Mouse (Mus musculus) adrenal gland, adult 10 weeks (tissue): ENCODE results near the gene Krtap3-3. TPM values are rescaled to one million over a fixed set of nuclear protein-coding genes. Genes with fewer than 3 reads are reported as not detected.

Experiments
- polyA plus RNA-seq: library from polyadenylated mRNA; stranded (reverse); fragments of 350-450 nt; fragmentation: Illumina TruSeq; extraction: RNeasy Lipid Tissue Mini Kit (QIAGEN cat#74804); gene quantifications from one replicate; pipeline ENCODE4 v1.2.3, GENCODE M21; 2014; ENCODE audit warnings: low read depth, low replicate concordance

Gene Krtap3-3
- polyA plus RNA-seq = not detected

DNA sequence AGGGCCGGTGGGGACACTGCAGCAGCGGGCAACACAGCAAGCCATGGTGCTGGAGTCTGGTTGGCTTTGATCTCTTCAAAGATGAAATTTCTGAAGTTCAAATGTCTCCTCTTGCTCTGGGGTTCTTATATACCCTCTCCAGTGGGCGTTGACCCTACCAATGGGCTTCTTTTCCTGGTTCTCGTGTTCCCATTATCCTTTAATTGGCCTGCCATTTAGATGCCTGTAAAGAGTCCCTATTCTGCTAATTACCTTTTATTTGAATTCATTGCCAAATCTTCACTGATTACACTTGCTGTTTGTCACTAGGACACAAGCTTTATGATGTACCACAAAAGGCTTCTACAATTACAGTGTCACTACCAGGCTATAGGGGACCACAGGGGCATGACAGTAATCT is at the start of gene Krtap3-3:
TSS of gene Krtap3-3 (minus strand) at position 101 of the 400 bp plus-strand sequence.

GRCm38 (mm10) chr11:99597742-99598141 is 47.1 kb upstream of the Krtap3-3 start, which contains the start of gene Krtap9-3:
Gene Krtap9-3 (minus strand): TSS chr11:99598105.

DNA sequence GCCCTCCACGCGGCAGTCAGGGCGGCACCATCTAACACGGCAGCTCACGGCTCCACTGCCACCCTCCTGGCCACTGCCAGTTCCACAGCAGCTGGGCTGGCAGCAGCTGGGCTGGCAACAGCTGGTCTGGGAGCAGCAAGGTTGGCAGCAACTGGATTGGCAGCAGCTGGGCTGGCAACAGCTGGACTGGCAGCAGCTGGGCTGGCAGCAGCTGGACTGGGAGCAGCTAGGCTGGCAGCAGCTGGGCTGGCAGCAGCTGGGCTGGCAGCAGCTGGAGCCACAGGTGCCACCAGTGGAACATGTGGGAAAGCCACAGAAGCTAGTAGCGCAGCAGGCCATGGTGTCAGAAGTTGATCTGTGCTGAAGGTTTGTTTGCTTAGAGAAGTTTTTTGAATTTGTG is 40.3 kb upstream of the Krtap3-3 start, which contains the start of gene Krtap1-3:
TSS of gene Krtap1-3 (minus strand) at position 359 of the 400 bp plus-strand sequence.

DNA sequence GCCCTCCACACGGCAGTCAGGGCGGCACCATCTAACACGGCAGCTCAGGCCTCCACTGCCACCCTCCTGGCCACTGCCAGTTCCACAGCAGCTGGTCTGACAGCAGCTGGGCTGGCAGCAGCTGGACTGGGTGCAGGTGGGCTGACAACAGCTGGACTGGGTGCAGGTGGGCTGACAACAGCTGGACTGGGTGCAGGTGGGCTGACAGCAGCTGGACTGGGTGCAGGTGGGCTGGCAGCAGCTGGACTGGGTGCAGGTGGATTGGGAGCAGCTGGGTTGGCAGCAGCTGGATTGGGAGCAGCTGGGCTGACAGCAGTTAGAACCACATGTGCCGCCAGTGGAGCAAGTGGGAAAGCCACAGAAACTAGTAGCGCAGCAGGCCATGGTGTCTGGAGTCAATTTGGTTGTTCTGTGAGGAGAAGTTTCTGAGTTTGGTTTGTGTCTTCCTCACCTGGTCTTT is 32.6 kb upstream of the Krtap3-3 start, which contains the start of gene Krtap1-4:
TSS of gene Krtap1-4 (minus strand) at position 410 of the 460 bp plus-strand sequence.

DNA sequence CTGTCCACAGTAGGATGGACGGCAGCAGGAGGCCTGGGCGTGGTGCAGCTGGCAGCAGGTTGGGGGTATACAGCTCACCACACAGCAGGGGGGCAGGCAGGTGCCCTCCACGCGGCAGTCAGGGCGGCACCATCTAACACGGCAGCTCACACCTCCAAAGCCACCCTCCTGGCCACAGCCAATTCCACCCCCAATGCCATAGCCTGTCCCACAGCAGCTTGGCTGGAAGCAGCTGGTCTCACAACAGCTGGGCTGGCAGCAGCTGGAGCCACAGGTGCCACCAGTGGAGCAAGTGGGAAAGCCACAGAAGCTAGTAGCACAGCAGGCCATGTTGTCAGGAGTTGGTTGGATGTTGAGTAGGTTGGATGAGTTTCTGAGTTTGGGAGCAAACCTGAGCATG is 30.0 kb upstream of the Krtap3-3 start, which contains the start of gene Krtap1-5:
TSS of gene Krtap1-5 (minus strand) at position 381 of the 400 bp plus-strand sequence.

DNA sequence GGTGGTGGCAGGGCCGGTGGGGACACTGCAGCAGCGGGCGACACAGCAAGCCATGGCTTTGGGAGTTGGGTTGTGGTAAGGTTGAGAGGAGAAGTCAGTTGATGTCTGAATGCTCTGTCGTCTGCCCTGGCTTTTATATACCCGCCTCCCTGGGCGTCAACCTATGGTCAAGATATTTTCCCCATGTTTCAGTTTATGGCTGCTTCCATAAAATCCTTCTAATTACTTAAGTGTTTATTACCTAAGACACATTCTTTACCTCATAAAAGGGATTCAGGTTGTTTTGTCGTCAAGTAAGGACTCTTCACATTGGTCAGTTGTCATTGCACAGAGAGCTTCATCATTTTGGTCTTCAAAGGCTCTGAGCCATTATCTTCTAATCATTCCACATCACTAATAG is 15.9 kb upstream of the Krtap3-3 start, which contains the start of gene Krtap3-1:
TSS of gene Krtap3-1 (minus strand) at position 101 of the 400 bp plus-strand sequence.

DNA sequence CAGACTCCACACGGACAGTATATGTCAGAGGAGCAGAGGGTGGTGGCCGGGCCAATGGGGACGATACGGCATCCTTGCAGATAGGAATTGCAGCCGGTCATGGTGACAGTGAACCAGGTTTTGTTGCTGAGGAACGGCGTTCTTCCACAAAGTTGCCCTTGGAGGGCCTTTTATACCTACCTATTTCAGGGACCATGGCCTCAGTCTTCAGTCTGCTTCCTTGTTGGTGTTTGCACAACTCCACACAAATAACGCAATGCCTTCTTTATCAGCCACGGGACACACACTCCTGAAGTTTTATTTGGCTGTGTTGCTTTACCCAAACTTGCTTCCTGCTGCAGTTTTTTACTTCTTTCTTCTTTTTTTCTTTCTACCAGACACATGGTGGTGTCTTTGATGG is 8.7 kb upstream of the Krtap3-3 start, which contains the start of gene Gm11939:
TSS of gene Gm11939 (minus strand) at position 101 of the 400 bp plus-strand sequence.

DNA sequence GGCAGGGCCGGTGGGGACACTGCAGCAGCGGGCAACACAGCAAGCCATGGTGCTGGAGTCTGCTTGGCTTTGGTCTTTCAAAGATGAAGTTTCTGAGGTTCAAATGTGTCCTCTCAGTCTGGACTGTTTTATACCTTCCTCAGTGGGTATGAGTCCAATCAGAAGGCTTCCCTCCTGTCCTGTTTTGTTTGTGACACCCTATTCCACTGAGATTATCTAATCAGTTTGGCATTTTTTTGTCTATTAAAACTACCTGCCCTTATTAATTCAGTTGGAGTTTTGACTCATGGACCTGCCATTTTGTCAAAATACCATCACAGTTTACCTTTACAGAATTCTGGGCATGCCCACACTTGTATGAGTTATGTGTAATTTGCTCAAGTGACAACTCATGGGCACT is 6.1 kb upstream of the Krtap3-3 start, which contains the start of gene Krtap3-2:
TSS of gene Krtap3-2 (minus strand) at position 101 of the 400 bp plus-strand sequence.

DNA sequence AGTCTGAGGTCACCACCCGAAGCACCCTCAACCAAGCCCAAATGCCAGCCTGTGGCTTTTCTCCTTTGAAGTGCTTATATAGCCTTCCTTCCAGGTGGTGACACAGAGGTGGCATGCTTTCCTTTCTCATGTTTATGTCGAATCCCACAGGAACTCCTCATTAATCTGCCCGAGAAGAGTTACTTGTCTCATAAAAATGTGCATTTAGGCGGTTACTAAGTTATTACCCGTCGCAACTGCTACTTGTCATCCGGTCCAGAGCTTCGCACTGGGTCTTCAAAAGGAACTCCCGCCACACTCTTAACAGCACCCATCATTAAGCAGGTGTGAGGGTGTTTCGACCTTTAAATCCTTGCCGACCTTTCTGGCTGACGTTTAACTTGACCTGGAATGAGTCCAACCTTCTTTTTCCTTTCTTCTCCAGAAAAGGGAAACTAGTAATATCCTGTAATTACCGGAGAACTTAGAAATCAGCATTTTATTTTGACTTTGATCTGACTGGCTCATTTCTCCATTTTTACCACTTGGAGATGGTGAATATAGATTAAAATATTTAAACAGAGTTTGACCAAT is 29.3 kb downstream of the Krtap3-3 start, which contains the start of gene Krt39:
TSS of gene Krt39 (minus strand) at position 51 of the 573 bp plus-strand sequence.

Other genes with a start within 250 kb of the Krtap3-3 start
- gene Krt25, start 227.9 kb downstream of the Krtap3-3 start, polyA plus RNA-seq = not detected
- gene Krt26, start 212.9 kb downstream of the Krtap3-3 start, polyA plus RNA-seq = not detected
- not detected for gene Krt27, start 199.8 kb downstream of the Krtap3-3 start, polyA plus RNA-seq
- not detected for gene Krt28, start 176.0 kb downstream of the Krtap3-3 start, polyA plus RNA-seq
- gene Krt10, start 161.5 kb downstream of the Krtap3-3 start, polyA plus RNA-seq = 14.8 TPM
- not detected for gene Krt12, start 128.6 kb downstream of the Krtap3-3 start, polyA plus RNA-seq
- gene Krt20, start 112.7 kb downstream of the Krtap3-3 start, polyA plus RNA-seq = not detected
- not detected for gene Krt23, start 57.7 kb downstream of the Krtap3-3 start, polyA plus RNA-seq
- gene Krt39, start 29.5 kb downstream of the Krtap3-3 start, polyA plus RNA-seq = not detected
- gene Krt40, start 7.7 kb downstream of the Krtap3-3 start, polyA plus RNA-seq = not detected
- gene Krtap3-2, start 6.0 kb upstream of the Krtap3-3 start, polyA plus RNA-seq = not detected
- not detected for gene Gm11939, start 8.6 kb upstream of the Krtap3-3 start, polyA plus RNA-seq
- gene Krtap3-1, start 15.8 kb upstream of the Krtap3-3 start, polyA plus RNA-seq = not detected
- not detected for gene Krtap1-5, start 30.2 kb upstream of the Krtap3-3 start, polyA plus RNA-seq
- gene Krtap1-4, start 32.8 kb upstream of the Krtap3-3 start, polyA plus RNA-seq = not detected
- not detected for gene Krtap1-3, start 40.5 kb upstream of the Krtap3-3 start, polyA plus RNA-seq
- gene Krtap9-3, start 47.2 kb upstream of the Krtap3-3 start, polyA plus RNA-seq = not detected
- not detected for gene Gm11938, start 52.4 kb upstream of the Krtap3-3 start, polyA plus RNA-seq
- not detected for gene Gm11937, start 59.3 kb upstream of the Krtap3-3 start, polyA plus RNA-seq
- gene Krtap2-4, start 64.0 kb upstream of the Krtap3-3 start, polyA plus RNA-seq = not detected
- not detected for gene Gm11562, start 69.6 kb upstream of the Krtap3-3 start, polyA plus RNA-seq
- not detected for gene Krtap4-1, start 77.4 kb upstream of the Krtap3-3 start, polyA plus RNA-seq
- gene Krtap4-2, start 84.2 kb upstream of the Krtap3-3 start, polyA plus RNA-seq = not detected
- not detected for gene Krtap4-7, start 93.2 kb upstream of the Krtap3-3 start, polyA plus RNA-seq
- gene Gm11555, start 99.4 kb upstream of the Krtap3-3 start, polyA plus RNA-seq = not detected
- gene Gm11563, start 108.1 kb upstream of the Krtap3-3 start, polyA plus RNA-seq = not detected
- gene Krtap4-6, start 115.1 kb upstream of the Krtap3-3 start, polyA plus RNA-seq = not detected
- not detected for gene Gm14190, start 139.9 kb upstream of the Krtap3-3 start, polyA plus RNA-seq
- gene Gm14180, start 183.4 kb upstream of the Krtap3-3 start, polyA plus RNA-seq = not detected
- not detected for gene Gm11595, start 222.0 kb upstream of the Krtap3-3 start, polyA plus RNA-seq
- gene Krtap4-8, start 229.8 kb upstream of the Krtap3-3 start, polyA plus RNA-seq = not detected
- gene Krtap4-9, start 234.3 kb upstream of the Krtap3-3 start, polyA plus RNA-seq = not detected
- not detected for gene Gm11596, start 242.6 kb upstream of the Krtap3-3 start, polyA plus RNA-seq
- not detected for gene Gm11569, start 248.1 kb upstream of the Krtap3-3 start, polyA plus RNA-seq